Mouse (Mus musculus) frontal cortex, postnatal 36 days (tissue): ENCODE measurements at regions not wholly inside any gene's neighbourhood (a gene's known extent, or its start where the extent isn't known, plus 50 kb on each side); places are given as distances from the start of the nearest gene placed in this dataset.

ENCODE experiments used
- DNase-seq, 2 experiments: peaks; one replicate each; pipeline ENCODE4 v3.0.0; 2022; ENCODE audit warnings: low spot score in 2 of 2

DNA sequence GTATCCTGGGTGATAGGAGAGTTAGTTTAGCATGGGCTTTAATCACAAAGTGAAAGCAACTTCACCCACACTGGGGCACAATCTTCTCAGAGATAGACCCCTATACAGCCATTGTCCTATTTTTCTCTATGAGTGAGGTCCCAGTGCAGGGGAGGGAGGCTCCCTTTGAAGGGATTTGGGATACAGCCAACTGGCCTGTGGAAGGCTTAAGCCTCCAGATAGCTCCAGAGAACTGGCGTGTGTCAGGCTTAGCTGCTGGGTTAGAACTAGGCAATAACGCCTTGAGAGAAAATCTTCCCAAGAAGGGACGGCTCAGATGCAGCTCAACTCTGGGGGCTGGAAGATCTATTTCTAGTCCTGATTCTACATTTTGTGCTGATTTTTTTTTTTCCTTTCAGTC lies 397.4 kb upstream of the Zdhhc25 start:
- DNase-seq, result no peak

GRCm38 (mm10) chr15:88213356-88213755 lies 386.7 kb upstream of the Zdhhc25 start:
- DNase-seq, result no peak

GRCm38 (mm10) chr15:88214286-88214685 lies 385.8 kb upstream of the Zdhhc25 start:
- no peak for DNase-seq

DNA sequence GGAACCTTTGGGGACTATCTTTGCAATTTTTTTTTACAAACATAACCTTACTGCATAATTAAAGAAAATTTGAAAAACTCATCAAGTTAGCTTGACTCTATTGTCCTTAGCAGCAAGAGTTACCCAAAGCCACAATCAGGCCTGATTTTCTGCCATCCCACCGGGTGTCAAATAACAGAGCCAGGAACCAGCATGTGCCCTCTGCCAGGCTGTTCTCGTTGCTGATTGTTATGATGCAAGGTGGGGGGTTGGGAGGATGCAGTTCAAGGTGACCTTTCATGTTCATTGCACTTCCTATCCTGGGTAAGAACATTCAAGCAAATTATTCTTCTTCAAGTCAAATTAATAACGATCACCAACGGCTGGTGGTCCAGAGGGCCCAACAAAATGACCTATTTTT lies 370.6 kb upstream of the Zdhhc25 start:
- no peak for DNase-seq

GRCm38 (mm10) chr15:88244606-88245005 lies 355.5 kb upstream of the Zdhhc25 start:
- DNase-seq, result peak in 1 of 2 experiments; percentile 47

DNA sequence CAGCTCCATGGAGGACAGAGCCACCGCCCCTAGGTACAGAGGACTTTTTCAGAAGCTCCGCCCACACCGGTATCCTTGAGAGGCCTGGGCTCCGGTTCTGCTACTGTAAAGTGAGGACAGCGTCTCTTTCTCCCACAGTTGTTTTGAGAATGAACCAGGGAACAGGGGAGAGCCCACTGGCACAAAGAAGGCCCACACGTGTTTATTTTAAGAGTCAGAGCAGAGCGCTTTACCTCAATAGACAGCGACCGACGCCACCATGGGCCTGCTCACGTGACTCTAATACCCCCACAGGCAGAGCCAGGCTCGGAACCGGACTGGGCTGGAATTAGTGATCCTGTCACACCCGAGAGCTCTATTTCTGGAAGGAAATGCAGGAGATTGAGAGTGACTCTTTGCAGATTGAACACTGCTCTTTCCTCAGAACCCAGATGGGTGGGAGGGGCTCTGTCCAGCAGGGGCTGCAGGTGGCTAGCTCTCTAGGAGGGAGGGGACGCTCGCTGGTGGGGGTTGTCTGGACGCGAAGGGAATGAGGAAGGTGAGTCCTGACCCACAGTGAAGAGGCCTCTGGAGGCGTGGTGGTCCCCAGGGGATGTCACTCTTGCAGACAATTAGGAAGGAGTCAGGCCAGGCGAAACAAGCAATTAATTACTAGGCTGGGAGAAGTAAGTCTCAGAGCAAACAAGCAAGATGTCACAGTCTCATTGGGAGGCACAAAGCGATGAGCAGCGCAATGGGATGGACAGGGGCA lies 354.4 kb upstream of the Zdhhc25 start:
- DNase-seq, result peak in 1 of 2 experiments; percentile 14

DNA sequence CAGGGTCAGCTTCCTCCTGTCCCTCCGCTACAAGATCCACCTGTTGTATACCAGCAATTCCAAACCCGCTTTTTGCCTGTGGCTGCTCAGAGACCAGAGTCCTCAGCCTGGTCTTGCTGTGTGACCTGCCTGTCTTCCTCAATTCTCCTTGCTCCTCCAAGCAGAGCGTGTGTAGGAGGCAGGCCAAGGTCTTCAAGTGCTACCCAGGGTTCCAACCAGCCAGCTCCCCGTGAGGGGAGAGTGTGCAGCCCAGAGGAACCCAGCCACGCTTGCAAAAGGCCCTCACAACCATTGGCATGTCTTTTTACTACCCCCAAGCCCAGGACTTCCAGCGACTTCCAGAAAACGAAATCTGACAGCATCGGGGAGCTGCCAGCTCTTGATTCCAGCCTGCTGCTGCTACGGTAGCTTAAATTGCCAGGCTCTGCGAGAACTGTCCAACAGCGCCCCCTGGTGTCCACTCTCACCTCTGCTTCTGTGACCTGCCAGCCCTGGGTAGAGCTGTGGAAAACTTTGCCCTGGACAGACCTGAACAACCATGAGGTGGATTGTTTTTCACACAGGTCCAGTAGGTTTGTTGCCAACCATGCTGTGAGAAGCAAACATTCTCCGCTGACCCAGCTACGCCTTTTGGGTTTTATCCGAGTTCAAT lies 352.0 kb upstream of the Zdhhc25 start:
- DNase-seq, result peak; percentile 91

DNA sequence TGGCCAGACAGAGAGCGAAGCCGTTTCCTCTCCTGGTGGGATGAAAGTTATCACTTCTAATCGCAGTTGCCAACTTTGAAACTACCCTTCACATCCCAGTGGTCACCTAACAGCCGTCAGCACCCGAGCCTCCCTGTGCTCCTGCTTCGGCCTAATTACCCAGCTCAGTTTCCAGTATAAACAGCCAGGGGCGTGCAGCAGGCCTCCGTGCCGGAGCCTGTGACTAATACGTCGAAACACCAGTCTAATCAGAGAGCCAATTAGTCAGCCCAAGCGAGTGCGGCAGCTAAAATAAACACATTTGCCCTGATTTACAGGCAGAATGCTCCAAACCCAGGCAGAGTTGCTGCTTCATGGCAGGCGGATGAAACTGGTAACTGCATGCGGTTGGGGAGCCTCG lies 312.1 kb upstream of the Zdhhc25 start:
- no peak for DNase-seq

GRCm38 (mm10) chr15:88288696-88289095 lies 311.4 kb upstream of the Zdhhc25 start:
- no peak for DNase-seq

- no peak for DNase-seq
Measured at GRCm38 (mm10) chr15:88290740-88291363, 309.2 kb upstream of the Zdhhc25 start.

- DNase-seq, result no peak
Measured at GRCm38 (mm10) chr15:88299061-88299460, 301.0 kb upstream of the Zdhhc25 start.

DNA sequence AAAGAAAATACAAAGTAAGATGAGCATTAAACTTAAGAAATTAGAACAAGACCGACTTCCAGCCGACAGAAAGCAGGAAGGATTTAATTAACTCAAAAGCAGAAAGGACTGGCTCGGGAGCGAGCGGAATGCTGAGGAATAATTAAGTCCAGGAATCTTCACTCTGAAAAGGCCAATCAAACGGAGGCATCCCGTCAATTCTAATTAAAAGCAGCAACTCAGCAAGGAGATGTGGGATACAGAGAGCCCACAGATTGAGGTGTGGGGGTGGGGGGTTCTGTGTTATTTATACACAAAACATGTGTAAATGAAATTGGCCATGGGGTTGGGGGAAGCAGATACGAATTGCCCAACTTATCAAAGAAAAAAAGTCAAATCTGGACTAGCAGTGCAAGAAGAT lies 288.9 kb upstream of the Zdhhc25 start:
- no peak for DNase-seq

DNA sequence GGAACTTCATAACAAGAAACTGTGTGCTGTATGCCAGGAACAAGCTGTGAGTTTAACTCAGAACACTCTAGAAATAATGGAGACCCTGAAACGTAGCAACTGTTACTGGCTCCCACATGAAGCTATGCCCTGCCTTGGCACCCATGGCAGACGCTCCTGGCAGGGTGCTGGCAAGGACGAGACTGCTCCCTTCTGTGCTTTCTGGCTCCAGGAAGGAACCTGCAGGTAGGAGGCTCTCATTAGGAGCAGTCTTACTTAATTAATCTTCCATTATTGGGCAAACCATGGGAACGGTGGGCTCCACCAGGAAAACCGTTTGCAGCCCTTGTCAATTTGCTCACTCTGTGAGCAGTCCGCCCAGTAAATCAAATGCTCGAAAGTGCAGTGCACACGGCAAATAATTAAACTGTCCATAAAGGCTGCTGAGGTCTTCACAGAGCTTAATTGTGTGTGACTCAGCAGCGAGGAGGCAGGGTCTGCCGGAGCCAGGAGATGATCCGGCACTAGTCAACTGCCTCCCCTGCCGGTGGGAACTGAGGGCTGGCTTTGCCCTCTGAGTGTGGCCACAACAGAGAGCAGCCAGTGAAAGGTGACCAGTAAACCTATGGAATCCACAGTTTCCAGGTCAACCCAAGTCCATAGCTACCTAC lies 285.2 kb upstream of the Zdhhc25 start:
- no peak for DNase-seq

- DNase-seq, result no peak
Measured at GRCm38 (mm10) chr15:88318048-88318447, 282.1 kb upstream of the Zdhhc25 start.

GRCm38 (mm10) chr15:88319527-88319926 lies 280.6 kb upstream of the Zdhhc25 start:
- no peak for DNase-seq

DNA sequence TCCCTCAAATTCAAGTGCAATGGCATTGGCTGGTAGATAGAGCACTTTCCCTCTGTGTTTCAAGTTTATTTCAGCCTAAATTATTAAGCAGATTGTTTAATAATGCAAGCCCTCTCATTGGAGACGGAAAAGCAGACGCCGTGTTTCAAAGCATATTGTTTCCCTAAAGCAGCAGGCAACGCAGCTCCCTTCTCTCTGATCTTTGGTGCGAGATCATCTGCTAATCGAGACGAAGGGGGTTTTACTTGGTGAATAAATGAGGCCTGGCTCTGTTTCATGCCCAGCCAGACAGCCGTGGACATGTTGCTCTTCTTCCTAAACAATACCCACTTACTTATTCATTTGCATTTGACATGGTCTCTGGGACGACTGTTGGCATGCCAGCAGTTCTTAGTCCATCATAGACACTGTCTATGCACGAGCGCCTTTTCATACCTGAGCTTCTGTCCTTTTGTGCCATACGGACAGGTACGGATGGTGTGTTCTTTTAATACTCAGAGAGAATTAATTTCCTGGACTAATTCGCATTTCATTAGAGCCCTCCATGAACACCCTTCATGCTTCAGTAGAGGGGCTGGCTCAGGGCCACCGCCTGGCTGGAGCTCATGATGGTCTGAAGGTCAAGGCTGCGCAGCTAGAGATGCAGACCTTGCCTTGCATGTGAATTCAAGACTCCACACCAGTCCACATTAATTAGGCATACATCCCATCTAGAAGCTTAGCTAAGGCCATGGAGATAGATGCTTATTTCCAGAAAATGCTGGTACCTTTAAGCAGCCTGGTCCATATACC lies 276.3 kb upstream of the Zdhhc25 start:
- no peak for DNase-seq

GRCm38 (mm10) chr15:88325108-88325507 lies 275.0 kb upstream of the Zdhhc25 start:
- DNase-seq, result no peak

DNA sequence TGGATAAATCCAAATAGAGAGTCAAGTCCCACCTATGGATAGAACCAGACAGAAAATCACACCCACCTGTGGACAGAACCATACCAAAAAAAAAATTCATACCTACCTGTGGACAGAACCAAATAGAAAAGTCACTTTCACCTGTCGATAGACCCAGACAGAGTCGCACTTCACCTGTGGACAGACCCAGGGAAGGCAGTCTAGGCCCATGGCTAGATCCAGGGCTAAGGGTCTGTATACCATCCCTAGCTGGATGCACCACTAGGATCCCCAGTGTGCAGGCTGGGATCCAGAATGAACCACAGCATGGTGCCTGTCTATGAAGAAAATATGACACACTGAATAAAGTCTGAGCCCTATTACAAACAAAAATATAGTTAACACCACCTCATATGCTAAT lies 246.9 kb upstream of the Zdhhc25 start:
- DNase-seq, result no peak

- DNase-seq, result no peak
Measured at GRCm38 (mm10) chr15:88360375-88361035, 239.6 kb upstream of the Zdhhc25 start.

DNA sequence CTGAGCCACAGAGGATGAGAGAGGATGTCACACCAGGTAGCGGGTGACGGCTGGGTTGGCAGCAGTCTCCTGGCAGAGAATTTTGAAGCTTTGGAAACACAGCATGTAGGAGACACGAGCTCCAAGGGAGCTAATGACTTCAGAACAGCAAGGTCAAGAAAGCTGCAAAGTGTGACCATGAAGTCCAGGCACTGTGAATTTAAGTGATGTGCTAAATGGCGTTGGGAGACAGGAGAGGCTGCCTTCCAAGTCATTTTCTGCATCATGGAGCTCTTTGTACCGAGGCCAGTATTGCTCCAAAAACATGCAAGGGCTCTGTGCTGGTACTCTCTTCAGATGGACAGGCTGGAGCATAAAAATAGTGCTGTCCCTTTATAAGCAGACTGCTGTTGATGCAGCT lies 238.8 kb upstream of the Zdhhc25 start:
- no peak for DNase-seq

- no peak for DNase-seq
Measured at GRCm38 (mm10) chr15:88362966-88363365, 237.1 kb upstream of the Zdhhc25 start.
